Mouse (Mus musculus) neural tube, embryonic 10.5 days (tissue): ENCODE data around the gene Zscan5b.
"Not testable (repeated sequence)": the region's sequence is repeated elsewhere in the genome, so short reads cannot be mapped to it uniquely, and the experiment has no call there.

Experiments used
- DNase-seq: peaks from one replicate; pipeline ENCODE4 v3.0.0-alpha.2; 2017; ENCODE audit warnings: low spot score; ENCODE audit errors: extremely low spot score

Gene Zscan5b

GRCm38 (mm10) chr7:6244361-6245292 lies 22.5 kb downstream of the Zscan5b start:
- no peak for DNase-seq

GRCm38 (mm10) chr7:6252410-6252809 lies 30.3 kb downstream of the Zscan5b start, which contains the start of gene Epp13:
TSS of gene Epp13 (plus strand) at chr7:6252710.
- DNase-seq: no peak

- DNase-seq: no peak
These were observed 32.4 kb downstream of the Zscan5b start for GRCm38 (mm10) chr7:6254451-6254850.

- no peak for DNase-seq
These were observed 35.3 kb downstream of the Zscan5b start for GRCm38 (mm10) chr7:6257386-6257785.

GRCm38 (mm10) chr7:6258232-6259220 lies 36.4 kb downstream of the Zscan5b start:
- no peak for DNase-seq

GRCm38 (mm10) chr7:6260004-6260403 lies 37.9 kb downstream of the Zscan5b start:
- DNase-seq: not testable (repeated sequence)

GRCm38 (mm10) chr7:6262120-6262519 lies 40.0 kb downstream of the Zscan5b start:
- no peak for DNase-seq

GRCm38 (mm10) chr7:6262984-6263383 lies 40.9 kb downstream of the Zscan5b start:
- no peak for DNase-seq

GRCm38 (mm10) chr7:6265695-6266094 lies 43.6 kb downstream of the Zscan5b start:
- DNase-seq: no peak

- DNase-seq: no peak
These were observed 55.8 kb downstream of the Zscan5b start for GRCm38 (mm10) chr7:6277906-6278305.

GRCm38 (mm10) chr7:6282749-6283148 lies 60.7 kb downstream of the Zscan5b start:
- peak; percentile 61 for DNase-seq

GRCm38 (mm10) chr7:6283451-6284075 lies 61.5 kb downstream of the Zscan5b start:
- DNase-seq: peak; percentile 84

GRCm38 (mm10) chr7:6284442-6285012 lies 62.4 kb downstream of the Zscan5b start:
- no peak for DNase-seq

GRCm38 (mm10) chr7:6285366-6285765 lies 63.3 kb downstream of the Zscan5b start:
- DNase-seq: no peak

GRCm38 (mm10) chr7:6285842-6286705 lies 64.0 kb downstream of the Zscan5b start, which contains the start of gene Zfp667:
TSS of gene Zfp667 (plus strand) at chr7:6286579.
- DNase-seq: peak; percentile 96

- DNase-seq: peak; percentile 39
These were observed 64.9 kb downstream of the Zscan5b start for GRCm38 (mm10) chr7:6286921-6287531.
